Mouse (Mus musculus): ENCODE results near the gene Rbms3. TPM values are rescaled to one million over a fixed set of nuclear protein-coding genes. Genes with fewer than 3 reads are reported as not detected.

The Rbms3 gene
- polyA plus RNA-seq, 1 experiment from 2014 or later = 45.9 TPM

DNA sequence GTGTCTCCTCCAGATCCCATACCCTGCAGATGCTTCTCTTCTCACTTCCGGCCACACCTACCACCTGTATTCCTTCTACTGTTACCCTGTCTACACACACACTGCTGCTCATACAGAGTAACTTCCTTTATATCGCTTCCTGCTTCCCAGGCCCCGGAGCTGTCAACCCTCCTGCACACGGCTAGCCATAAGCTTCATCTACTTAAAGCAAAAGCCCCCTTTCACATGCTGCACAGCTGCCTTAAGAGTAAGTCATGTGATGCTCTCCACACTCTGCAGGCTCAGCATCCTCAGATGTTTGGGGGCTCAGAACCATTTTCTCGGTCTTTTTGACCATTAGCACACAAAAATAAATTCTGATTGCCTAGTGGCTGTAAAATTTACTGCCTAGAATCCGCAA lies 503.9 kb downstream of the Rbms3 start:
- ATAC-seq (replicated peaks; ENCODE audit: insufficient number of reproducible peaks, low FRiP score, low TSS enrichment, low read depth) (no peak), DNase-seq (ENCODE audit: low spot score) (no peak)
- Histone ChIP-seq H3K27me3 (ENCODE audit: control insufficient read depth, insufficient read depth, low read length) (no peaks in the 10 kb centered on the region), H3K9ac (replicated peaks; ENCODE audit: low read length) (no peak overlapping the region), H3K4me3 (ENCODE audit: low read depth, low read length) (no peak overlapping the region), H3K4me1 (ENCODE audit: control insufficient read depth, insufficient read depth, low read length) (no peaks in the 10 kb centered on the region), H3K36me3 (replicated peaks; ENCODE audit: control insufficient read depth, insufficient read depth, low read depth, low read length) (no peaks in the 10 kb centered on the region), H3K4me2 (ENCODE audit: low read depth, low read length) (no peak overlapping the region), H3K9me3 (replicated peaks; ENCODE audit: control insufficient read depth, low read length) (no peaks in the 10 kb centered on the region), H3K27ac (replicated peaks; ENCODE audit: low read depth, low read length) (no peak overlapping the region)
- WGBS = 80% methylated on average over 6 of the region's 6 CpGs

DNA sequence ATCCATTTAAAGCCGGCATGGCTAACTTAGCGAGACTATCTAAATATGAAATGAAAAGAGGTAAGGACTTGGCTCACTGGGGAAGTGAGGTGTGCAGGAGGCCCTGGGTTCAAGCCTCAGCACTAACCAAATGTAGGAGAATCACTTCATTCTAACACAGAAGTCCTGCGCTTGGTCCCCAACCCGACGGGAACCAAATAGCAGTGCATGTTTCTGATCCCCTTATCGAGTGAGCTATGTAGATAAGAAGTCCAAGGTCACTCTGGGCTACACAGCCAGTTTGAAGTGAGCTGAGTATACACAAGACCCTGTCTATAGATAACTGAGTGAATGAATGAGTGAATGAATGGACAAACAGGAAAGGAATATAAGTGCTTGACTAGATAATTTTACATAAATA lies 508.1 kb downstream of the Rbms3 start:
- 87% methylated on average over 6 of the region's 6 CpGs for whole genome bisulfite sequencing
- no peaks in the 10 kb centered on the region for H3K27me3 ChIP-seq (ENCODE audit: control insufficient read depth, insufficient read depth, low read length)
- no peaks in the 10 kb centered on the region for H3K4me1 ChIP-seq (ENCODE audit: control insufficient read depth, insufficient read depth, low read length)
- no peak overlapping the region for H3K9ac ChIP-seq (replicated peaks; ENCODE audit: low read length)
- H3K27ac ChIP-seq (replicated peaks; ENCODE audit: low read depth, low read length) = no peak overlapping the region
- H3K4me2 ChIP-seq (ENCODE audit: low read depth, low read length) = no peak overlapping the region
- H3K36me3 ChIP-seq (replicated peaks; ENCODE audit: control insufficient read depth, insufficient read depth, low read depth, low read length) = no peaks in the 10 kb centered on the region
- no peaks in the 10 kb centered on the region for H3K9me3 ChIP-seq (replicated peaks; ENCODE audit: control insufficient read depth, low read length)
- no peak overlapping the region for H3K4me3 ChIP-seq (ENCODE audit: low read depth, low read length)
- ATAC-seq (replicated peaks; ENCODE audit: insufficient number of reproducible peaks, low FRiP score, low TSS enrichment, low read depth) = no peak
- DNase-seq (ENCODE audit: low spot score) = no peak

DNA sequence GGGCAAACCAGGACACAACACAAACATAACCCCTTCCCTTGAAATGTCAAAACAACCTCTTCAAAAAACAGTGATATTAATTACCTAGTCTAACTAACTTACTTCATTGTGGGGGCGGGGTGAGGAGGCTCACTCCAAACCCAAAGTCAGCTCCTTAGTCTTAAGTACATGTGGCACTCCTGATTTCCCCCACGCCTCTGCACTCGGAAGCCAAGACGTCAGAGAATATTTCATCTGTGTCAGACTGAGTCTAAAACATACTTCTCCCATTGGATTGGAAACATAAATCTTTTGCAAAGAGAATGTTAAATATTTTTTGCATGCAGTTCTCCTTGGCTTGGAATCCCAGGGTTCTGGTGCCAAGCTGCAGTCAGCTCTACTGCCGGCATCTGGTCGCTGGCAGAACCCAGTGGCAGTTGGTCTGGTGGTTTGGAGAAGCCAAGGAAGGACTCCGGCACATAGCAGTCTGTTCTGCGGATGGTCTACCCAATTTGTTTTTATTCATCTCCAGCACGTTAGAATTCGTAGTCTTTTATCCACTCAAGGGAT lies 512.5 kb downstream of the Rbms3 start:
- DNase-seq (ENCODE audit: low spot score) = no peak
- no peak overlapping the region for H3K4me3 ChIP-seq (ENCODE audit: low read depth, low read length)
- ATAC-seq (replicated peaks; ENCODE audit: insufficient number of reproducible peaks, low FRiP score, low TSS enrichment, low read depth) = no peak
- no peak overlapping the region for H3K9ac ChIP-seq (replicated peaks; ENCODE audit: low read length)
- H3K4me1 ChIP-seq (ENCODE audit: control insufficient read depth, insufficient read depth, low read length) = no peaks in the 10 kb centered on the region
- no peak overlapping the region for H3K27ac ChIP-seq (replicated peaks; ENCODE audit: low read depth, low read length)
- no peaks in the 10 kb centered on the region for H3K27me3 ChIP-seq (ENCODE audit: control insufficient read depth, insufficient read depth, low read length)
- H3K9me3 ChIP-seq (replicated peaks; ENCODE audit: control insufficient read depth, low read length) = no peaks in the 10 kb centered on the region
- H3K4me2 ChIP-seq (ENCODE audit: low read depth, low read length) = no peak overlapping the region
- WGBS = 96% methylated on average over 10 of the region's 10 CpGs
- no peaks in the 10 kb centered on the region for H3K36me3 ChIP-seq (replicated peaks; ENCODE audit: control insufficient read depth, insufficient read depth, low read depth, low read length)

DNA sequence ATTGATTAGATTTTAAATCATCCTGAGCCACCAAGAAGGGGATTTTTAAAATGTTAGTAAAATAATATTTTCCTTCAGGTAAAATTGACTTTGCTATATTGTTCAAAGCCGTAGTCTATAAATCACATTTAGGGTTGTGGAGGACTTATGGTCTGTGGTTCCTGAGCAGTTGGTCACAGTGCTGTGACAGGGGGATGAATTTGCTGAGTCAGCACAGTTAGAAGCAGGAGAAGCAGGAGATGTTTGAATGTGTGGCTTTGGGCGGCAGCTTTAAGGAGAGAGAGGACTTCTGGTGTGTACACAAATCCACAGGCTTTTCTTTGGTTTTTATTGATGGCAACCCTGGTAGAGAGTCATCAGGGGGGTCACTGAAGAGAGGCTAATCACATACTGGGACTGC lies 514.1 kb downstream of the Rbms3 start:
- H3K27ac ChIP-seq (replicated peaks; ENCODE audit: low read depth, low read length) = no peak overlapping the region
- no peaks in the 10 kb centered on the region for H3K36me3 ChIP-seq (replicated peaks; ENCODE audit: control insufficient read depth, insufficient read depth, low read depth, low read length)
- no peaks in the 10 kb centered on the region for H3K9me3 ChIP-seq (replicated peaks; ENCODE audit: control insufficient read depth, low read length)
- no peak overlapping the region for H3K4me2 ChIP-seq (ENCODE audit: low read depth, low read length)
- no peaks in the 10 kb centered on the region for H3K27me3 ChIP-seq (ENCODE audit: control insufficient read depth, insufficient read depth, low read length)
- no peaks in the 10 kb centered on the region for H3K4me1 ChIP-seq (ENCODE audit: control insufficient read depth, insufficient read depth, low read length)
- H3K9ac ChIP-seq (replicated peaks; ENCODE audit: low read length) = no peak overlapping the region
- WGBS = 71% methylated on average over 2 of the region's 2 CpGs
- DNase-seq (ENCODE audit: low spot score) = no peak
- no peak overlapping the region for H3K4me3 ChIP-seq (ENCODE audit: low read depth, low read length)
- ATAC-seq (replicated peaks; ENCODE audit: insufficient number of reproducible peaks, low FRiP score, low TSS enrichment, low read depth) = no peak

DNA sequence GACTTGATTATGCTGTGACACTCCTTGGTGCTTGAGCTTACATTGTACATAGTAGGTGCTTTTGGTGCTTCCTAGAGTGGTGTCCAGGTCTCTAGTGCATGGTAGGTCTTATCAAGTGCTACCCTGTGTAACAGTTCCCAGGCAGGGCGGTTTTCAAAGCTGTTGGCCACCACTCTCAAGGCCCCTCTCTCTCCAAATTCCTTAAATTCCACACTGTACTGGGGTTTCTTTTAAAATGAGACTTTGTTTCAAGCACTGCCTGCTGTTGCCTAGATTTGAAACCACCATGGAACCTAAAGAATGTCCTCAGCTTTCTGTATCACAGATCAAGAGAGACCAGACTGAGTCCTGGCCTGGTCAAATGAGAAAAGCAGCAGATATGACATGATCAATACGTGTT lies 516.1 kb downstream of the Rbms3 start:
- no peak overlapping the region for H3K4me2 ChIP-seq (ENCODE audit: low read depth, low read length)
- no peak overlapping the region for H3K27ac ChIP-seq (replicated peaks; ENCODE audit: low read depth, low read length)
- H3K27me3 ChIP-seq (ENCODE audit: control insufficient read depth, insufficient read depth, low read length) = no peaks in the 10 kb centered on the region
- DNase-seq (ENCODE audit: low spot score) (peak; percentile 15), ATAC-seq (replicated peaks; ENCODE audit: insufficient number of reproducible peaks, low FRiP score, low TSS enrichment, low read depth) (no peak)
- WGBS = 47% methylated on average over 2 of the region's 2 CpGs
- no peak overlapping the region for H3K9ac ChIP-seq (replicated peaks; ENCODE audit: low read length)
- no peaks in the 10 kb centered on the region for H3K9me3 ChIP-seq (replicated peaks; ENCODE audit: control insufficient read depth, low read length)
- no peak overlapping the region for H3K4me3 ChIP-seq (ENCODE audit: low read depth, low read length)
- H3K4me1 ChIP-seq (ENCODE audit: control insufficient read depth, insufficient read depth, low read length) = no peaks in the 10 kb centered on the region
- H3K36me3 ChIP-seq (replicated peaks; ENCODE audit: control insufficient read depth, insufficient read depth, low read depth, low read length) = no peaks in the 10 kb centered on the region

DNA sequence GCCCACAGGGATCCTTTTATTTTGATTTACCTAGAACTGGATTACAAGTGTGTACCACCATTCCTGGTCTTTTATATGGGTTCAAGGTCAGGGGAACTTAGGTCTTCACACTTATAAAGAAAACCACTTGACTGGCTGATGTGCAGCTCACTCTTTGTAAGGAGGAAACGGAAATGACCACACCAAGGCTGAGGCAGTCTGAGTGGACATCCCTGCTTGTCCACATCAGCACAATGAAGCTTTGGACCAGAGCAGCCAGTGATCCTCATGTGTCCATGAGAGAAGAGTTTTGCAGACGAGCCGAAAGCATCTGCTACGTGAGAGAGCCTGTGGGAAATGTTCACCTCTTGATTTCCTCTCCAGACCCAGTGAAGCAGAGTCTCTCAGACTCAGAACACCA lies 521.8 kb downstream of the Rbms3 start:
- H3K4me1 ChIP-seq (ENCODE audit: control insufficient read depth, insufficient read depth, low read length) = no peaks in the 10 kb centered on the region
- no peak overlapping the region for H3K4me3 ChIP-seq (ENCODE audit: low read depth, low read length)

DNA sequence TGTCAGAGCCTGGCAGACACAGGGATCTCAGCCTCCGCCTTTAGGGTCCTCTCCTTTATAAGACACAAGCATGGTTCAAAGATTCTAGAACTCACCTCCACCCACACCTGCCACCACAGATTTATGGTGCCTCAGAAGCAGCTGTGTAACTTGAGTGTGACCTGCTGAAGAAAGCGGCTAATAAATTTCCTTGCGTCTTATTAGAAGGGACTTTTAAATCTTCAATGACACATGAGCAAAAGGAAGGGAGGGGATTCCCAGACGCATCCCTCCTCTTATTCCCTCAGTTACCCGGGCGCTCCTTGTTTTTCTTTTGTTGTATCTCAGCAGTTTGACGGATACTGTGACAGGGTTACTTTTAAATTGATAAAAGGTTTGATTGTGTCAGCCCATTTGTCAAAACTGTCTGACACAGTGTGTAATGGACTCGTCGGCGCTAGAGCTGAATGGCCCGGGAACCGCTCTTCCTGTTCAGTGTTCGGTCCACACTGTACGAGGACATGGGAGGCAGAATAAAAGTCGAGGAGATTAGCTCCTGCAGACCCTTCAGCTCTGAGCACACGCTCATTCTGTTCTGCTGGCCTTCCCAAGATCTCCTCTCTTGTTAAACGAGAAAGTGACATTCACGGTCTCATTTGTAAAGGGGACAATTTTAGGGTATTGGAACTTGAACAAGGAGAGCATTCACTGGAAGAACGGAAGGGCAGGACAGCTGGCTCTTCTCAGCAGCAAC lies 527.3 kb downstream of the Rbms3 start:
- H3K27me3 ChIP-seq (ENCODE audit: control insufficient read depth, insufficient read depth, low read length) = no peaks in the 10 kb centered on the region
- H3K36me3 ChIP-seq (replicated peaks; ENCODE audit: control insufficient read depth, insufficient read depth, low read depth, low read length) = no peaks in the 10 kb centered on the region
- no peak for ATAC-seq (replicated peaks; ENCODE audit: insufficient number of reproducible peaks, low FRiP score, low TSS enrichment, low read depth)
- no peak overlapping the region for H3K4me2 ChIP-seq (ENCODE audit: low read depth, low read length)
- H3K27ac ChIP-seq (replicated peaks; ENCODE audit: low read depth, low read length) = no peak overlapping the region
- 75% methylated on average over 19 of the region's 19 CpGs for whole genome bisulfite sequencing
- no peaks in the 10 kb centered on the region for H3K4me1 ChIP-seq (ENCODE audit: control insufficient read depth, insufficient read depth, low read length)
- no peaks in the 10 kb centered on the region for H3K9me3 ChIP-seq (replicated peaks; ENCODE audit: control insufficient read depth, low read length)
- H3K9ac ChIP-seq (replicated peaks; ENCODE audit: low read length) = no peak overlapping the region
- no peak overlapping the region for H3K4me3 ChIP-seq (ENCODE audit: low read depth, low read length)
- no peak for DNase-seq (ENCODE audit: low spot score)

More for the DNA sequence above, 521.8 kb downstream of the Rbms3 start:
- no peak overlapping the region for H3K9ac ChIP-seq (replicated peaks; ENCODE audit: low read length)
- no peak overlapping the region for H3K4me2 ChIP-seq (ENCODE audit: low read depth, low read length)
- 88% methylated on average over 4 of the region's 4 CpGs for WGBS
- no peaks in the 10 kb centered on the region for H3K9me3 ChIP-seq (replicated peaks; ENCODE audit: control insufficient read depth, low read length)
- H3K36me3 ChIP-seq (replicated peaks; ENCODE audit: control insufficient read depth, insufficient read depth, low read depth, low read length) = no peaks in the 10 kb centered on the region
- no peaks in the 10 kb centered on the region for H3K27me3 ChIP-seq (ENCODE audit: control insufficient read depth, insufficient read depth, low read length)
- H3K27ac ChIP-seq (replicated peaks; ENCODE audit: low read depth, low read length) = no peak overlapping the region
- no peak for DNase-seq (ENCODE audit: low spot score)
- ATAC-seq (replicated peaks; ENCODE audit: insufficient number of reproducible peaks, low FRiP score, low TSS enrichment, low read depth) = no peak

DNA sequence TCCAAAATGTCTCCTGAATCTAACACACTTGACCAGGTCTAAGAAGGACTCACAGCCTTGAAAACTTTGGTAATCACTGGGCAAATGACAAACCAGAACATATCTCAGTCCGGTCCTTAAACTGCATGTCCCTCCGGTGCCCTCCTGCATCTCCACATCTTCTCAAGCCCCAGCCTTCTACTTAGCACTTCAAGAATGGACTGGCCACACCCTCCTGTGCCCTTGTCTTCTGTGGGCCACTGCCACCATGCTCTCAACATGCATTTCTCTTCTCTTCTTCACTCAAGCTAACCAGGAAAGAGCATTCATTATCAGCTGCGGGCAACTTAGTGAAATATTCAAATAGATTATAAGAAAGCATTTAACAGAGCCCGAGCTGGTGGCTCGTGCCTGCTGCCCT lies 529.5 kb downstream of the Rbms3 start:
- Histone ChIP-seq H3K9ac (replicated peaks; ENCODE audit: low read length) (no peak overlapping the region), H3K4me2 (ENCODE audit: low read depth, low read length) (no peak overlapping the region), H3K27me3 (ENCODE audit: control insufficient read depth, insufficient read depth, low read length) (no peaks in the 10 kb centered on the region), H3K36me3 (replicated peaks; ENCODE audit: control insufficient read depth, insufficient read depth, low read depth, low read length) (no peaks in the 10 kb centered on the region), H3K4me3 (ENCODE audit: low read depth, low read length) (no peak overlapping the region), H3K4me1 (ENCODE audit: control insufficient read depth, insufficient read depth, low read length) (no peaks in the 10 kb centered on the region), H3K9me3 (replicated peaks; ENCODE audit: control insufficient read depth, low read length) (no peaks in the 10 kb centered on the region), H3K27ac (replicated peaks; ENCODE audit: low read depth, low read length) (no peak overlapping the region)
- DNase-seq (ENCODE audit: low spot score) = no peak
- WGBS = 93% methylated on average over 5 of the region's 5 CpGs
- ATAC-seq (replicated peaks; ENCODE audit: insufficient number of reproducible peaks, low FRiP score, low TSS enrichment, low read depth) = no peak
